Mouse (Mus musculus): ENCODE data around the gene Frem1. TPM values are rescaled to one million over a fixed set of nuclear protein-coding genes. Genes with fewer than 3 reads are reported as not detected.

Frem1 gene
- polyA plus RNA-seq, 1 experiment from 2014 or later, result 0.50 TPM

- Histone ChIP-seq H3K4me3 (replicated peaks) (no peak overlapping the region), H3K4me1 (replicated peaks) (no peaks in the 10 kb centered on the region), H3K9ac (no peak overlapping the region), H3K27ac (replicated peaks) (no peak overlapping the region), H3K36me3 (replicated peaks) (no peaks in the 10 kb centered on the region), H3K27me3 (peaks cover 27% of the 10 kb centered on the region), H3K9me3 (replicated peaks) (no peaks in the 10 kb centered on the region), H3K4me2 (no peak overlapping the region)
- whole genome bisulfite sequencing (ENCODE audit: insufficient replicate concordance), result 37% methylated on average over 2 of the region's 2 CpGs
- ATAC-seq (ENCODE audit: insufficient read depth), result no peak
These were observed 3.3 kb upstream of the Frem1 start for GRCm38 (mm10) chr4:83055444-83055843.

- Histone ChIP-seq H3K27me3 (peaks cover 27% of the 10 kb centered on the region), H3K4me3 (replicated peaks) (no peak overlapping the region), H3K27ac (replicated peaks) (no peak overlapping the region), H3K4me1 (replicated peaks) (no peaks in the 10 kb centered on the region), H3K9me3 (replicated peaks) (no peaks in the 10 kb centered on the region), H3K9ac (no peak overlapping the region), H3K4me2 (no peak overlapping the region), H3K36me3 (replicated peaks) (no peaks in the 10 kb centered on the region)
- ATAC-seq (ENCODE audit: insufficient read depth), result no peak
- 36% methylated on average over 8 of the region's 8 CpGs for WGBS (ENCODE audit: insufficient replicate concordance)
These were observed 1.1 kb upstream of the Frem1 start for GRCm38 (mm10) chr4:83053206-83053605.

- 36% methylated on average over 8 of the region's 8 CpGs for WGBS (ENCODE audit: insufficient replicate concordance)
- Histone ChIP-seq H3K4me1 (replicated peaks) (no peaks in the 10 kb centered on the region), H3K4me3 (replicated peaks) (no peak overlapping the region), H3K27ac (replicated peaks) (no peak overlapping the region), H3K27me3 (peaks cover 27% of the 10 kb centered on the region), H3K9me3 (replicated peaks) (no peaks in the 10 kb centered on the region), H3K4me2 (no peak overlapping the region), H3K36me3 (replicated peaks) (no peaks in the 10 kb centered on the region), H3K9ac (no peak overlapping the region)
- no peak for ATAC-seq (ENCODE audit: insufficient read depth)
These were observed 963 bp downstream of the Frem1 start for GRCm38 (mm10) chr4:83051176-83051575.

- H3K9me3 ChIP-seq (replicated peaks), result no peaks in the 10 kb centered on the region
- H3K4me2 ChIP-seq, result no peak overlapping the region
- no peak overlapping the region for H3K9ac ChIP-seq
- ATAC-seq (ENCODE audit: insufficient read depth), result no peak
- H3K4me3 ChIP-seq (replicated peaks), result no peak overlapping the region; the same call in 1 of the 2 replicates
- 60% methylated on average over 5 of the region's 5 CpGs for WGBS (ENCODE audit: insufficient replicate concordance)
- no peak overlapping the region for H3K27ac ChIP-seq (replicated peaks)
- H3K36me3 ChIP-seq (replicated peaks), result no peaks in the 10 kb centered on the region
- peaks cover 27% of the 10 kb centered on the region for H3K27me3 ChIP-seq
- H3K4me1 ChIP-seq (replicated peaks), result no peaks in the 10 kb centered on the region
These were observed 1.9 kb downstream of the Frem1 start for GRCm38 (mm10) chr4:83050151-83050796.

- Histone ChIP-seq H3K4me3 (replicated peaks) (no peak overlapping the region), H3K9ac (no peak overlapping the region), H3K4me2 (no peak overlapping the region), H3K36me3 (replicated peaks) (no peaks in the 10 kb centered on the region), H3K27me3 (peaks cover 27% of the 10 kb centered on the region), H3K9me3 (replicated peaks) (no peaks in the 10 kb centered on the region), H3K4me1 (replicated peaks) (no peaks in the 10 kb centered on the region), H3K27ac (replicated peaks) (no peak overlapping the region)
- 40% methylated on average over 3 of the region's 3 CpGs for WGBS (ENCODE audit: insufficient replicate concordance)
- ATAC-seq (ENCODE audit: insufficient read depth), result no peak
These were observed 2.9 kb downstream of the Frem1 start for GRCm38 (mm10) chr4:83049288-83049687.

- H3K9me3 ChIP-seq (replicated peaks), result no peaks in the 10 kb centered on the region
- ATAC-seq (ENCODE audit: insufficient read depth), result no peak
- H3K4me3 ChIP-seq (replicated peaks), result no peak overlapping the region
- H3K4me2 ChIP-seq, result no peak overlapping the region
- H3K27me3 ChIP-seq, result peaks cover 27% of the 10 kb centered on the region
- H3K36me3 ChIP-seq (replicated peaks), result no peaks in the 10 kb centered on the region
- no peak overlapping the region for H3K27ac ChIP-seq (replicated peaks)
- no peaks in the 10 kb centered on the region for H3K4me1 ChIP-seq (replicated peaks)
- no peak overlapping the region for H3K9ac ChIP-seq
- 27% methylated on average over 2 of the region's 2 CpGs for WGBS (ENCODE audit: insufficient replicate concordance)
These were observed 3.6 kb downstream of the Frem1 start for GRCm38 (mm10) chr4:83048561-83048960.

GRCm38 (mm10) chr4:83046806-83047205 lies 5.3 kb downstream of the Frem1 start:
- Histone ChIP-seq H3K4me3 (replicated peaks) (no peak overlapping the region), H3K4me1 (replicated peaks) (no peaks in the 10 kb centered on the region), H3K27me3 (peaks cover 11% of the 10 kb centered on the region), H3K9ac (no peak overlapping the region), H3K27ac (replicated peaks) (no peak overlapping the region), H3K36me3 (replicated peaks) (no peaks in the 10 kb centered on the region), H3K9me3 (replicated peaks) (no peaks in the 10 kb centered on the region), H3K4me2 (no peak overlapping the region)
- ATAC-seq (ENCODE audit: insufficient read depth), result no peak
- 31% methylated on average over 2 of the region's 2 CpGs for WGBS (ENCODE audit: insufficient replicate concordance)

GRCm38 (mm10) chr4:83046069-83046468 lies 6.1 kb downstream of the Frem1 start:
- Histone ChIP-seq H3K4me2 (no peak overlapping the region), H3K4me1 (replicated peaks) (no peaks in the 10 kb centered on the region), H3K36me3 (replicated peaks) (no peaks in the 10 kb centered on the region), H3K4me3 (replicated peaks) (no peak overlapping the region), H3K9me3 (replicated peaks) (no peaks in the 10 kb centered on the region), H3K27ac (replicated peaks) (no peak overlapping the region), H3K9ac (no peak overlapping the region), H3K27me3 (peaks cover 4% of the 10 kb centered on the region; the same call in 1 of the 2 replicates)
- ATAC-seq (ENCODE audit: insufficient read depth), result no peak
- 55% methylated on average over 3 of the region's 3 CpGs for WGBS (ENCODE audit: insufficient replicate concordance)

- Histone ChIP-seq H3K4me1 (replicated peaks) (no peaks in the 10 kb centered on the region), H3K27ac (replicated peaks) (no peak overlapping the region), H3K36me3 (replicated peaks) (no peaks in the 10 kb centered on the region), H3K27me3 (no peaks in the 10 kb centered on the region), H3K9ac (no peak overlapping the region), H3K4me2 (no peak overlapping the region), H3K9me3 (replicated peaks) (no peaks in the 10 kb centered on the region), H3K4me3 (replicated peaks) (no peak overlapping the region)
- WGBS (ENCODE audit: insufficient replicate concordance), result 52% methylated on average over 6 of the region's 6 CpGs
- ATAC-seq (ENCODE audit: insufficient read depth), result no peak
These were observed 6.9 kb downstream of the Frem1 start for GRCm38 (mm10) chr4:83045266-83045665.

- Histone ChIP-seq H3K9me3 (replicated peaks) (no peaks in the 10 kb centered on the region), H3K9ac (no peak overlapping the region), H3K4me3 (replicated peaks) (no peak overlapping the region), H3K27me3 (no peaks in the 10 kb centered on the region), H3K4me2 (no peak overlapping the region), H3K4me1 (replicated peaks) (no peaks in the 10 kb centered on the region), H3K36me3 (replicated peaks) (no peaks in the 10 kb centered on the region), H3K27ac (replicated peaks) (no peak overlapping the region)
- WGBS (ENCODE audit: insufficient replicate concordance), result 81% methylated on average over 3 of the region's 3 CpGs
- no peak for ATAC-seq (ENCODE audit: insufficient read depth)
These were observed 11.4 kb downstream of the Frem1 start for GRCm38 (mm10) chr4:83040780-83041179.

GRCm38 (mm10) chr4:83032780-83033179 lies 19.4 kb downstream of the Frem1 start:
- H3K4me3 ChIP-seq (replicated peaks), result no peak overlapping the region
- H3K4me2 ChIP-seq, result no peak overlapping the region
- 50% methylated on average over 1 of the region's 1 CpGs for WGBS (ENCODE audit: insufficient replicate concordance)
- H3K9me3 ChIP-seq (replicated peaks), result no peaks in the 10 kb centered on the region
- H3K4me1 ChIP-seq (replicated peaks), result no peaks in the 10 kb centered on the region
- no peaks in the 10 kb centered on the region for H3K36me3 ChIP-seq (replicated peaks)
- H3K27me3 ChIP-seq, result no peaks in the 10 kb centered on the region
- H3K27ac ChIP-seq (replicated peaks), result no peak overlapping the region
- no peak overlapping the region for H3K9ac ChIP-seq
- no peak for ATAC-seq (ENCODE audit: insufficient read depth)

- no peak for ATAC-seq (ENCODE audit: insufficient read depth)
- H3K4me1 ChIP-seq (replicated peaks), result no peaks in the 10 kb centered on the region
- H3K4me3 ChIP-seq (replicated peaks), result no peak overlapping the region
- no peaks in the 10 kb centered on the region for H3K9me3 ChIP-seq (replicated peaks)
- H3K36me3 ChIP-seq (replicated peaks), result no peaks in the 10 kb centered on the region
- no peak overlapping the region for H3K9ac ChIP-seq
- WGBS (ENCODE audit: insufficient replicate concordance), result 58% methylated on average over 3 of the region's 3 CpGs
- no peak overlapping the region for H3K27ac ChIP-seq (replicated peaks)
- no peak overlapping the region for H3K4me2 ChIP-seq
- H3K27me3 ChIP-seq, result no peaks in the 10 kb centered on the region
These were observed 20.5 kb downstream of the Frem1 start for GRCm38 (mm10) chr4:83031591-83031990.
